Mouse (Mus musculus) myocyte (in vitro differentiated cells): ENCODE measurements around the gene Lmod1. TPM values are rescaled to one million over a fixed set of nuclear protein-coding genes. Genes with fewer than 3 reads are reported as not detected.

Experiments used
- H3K27me3 ChIP-seq: one replicate; pipeline ENCODE4 v1.6.1; 2011; ENCODE audit not compliant: control insufficient read depth, insufficient read depth, insufficient read length
- H3K36me3 ChIP-seq: one replicate; pipeline ENCODE4 v1.6.1; 2011; ENCODE audit not compliant: control insufficient read depth, insufficient read depth
- H3K4me2 ChIP-seq: one replicate; pipeline ENCODE4 v1.6.1; 2011; ENCODE audit warnings: low read depth, control low read depth
- H3K4me3 ChIP-seq: one replicate; pipeline ENCODE4 v1.5.1; 2011; ENCODE audit warnings: mild to moderate bottlenecking, control low read depth, moderate library complexity
- H3K79me2 ChIP-seq: one replicate; pipeline ENCODE4 v1.6.1; 2011; ENCODE audit not compliant: control insufficient read depth, insufficient read depth
- H3ac ChIP-seq: one replicate; pipeline ENCODE4 v1.6.1; 2011; ENCODE audit not compliant: control insufficient read depth, insufficient read length
- CEBPB ChIP-seq: IDR thresholded peaks from 2 replicates; pipeline ENCODE4 v1.6.1; 2011; ENCODE audit warnings: mild to moderate bottlenecking, moderate library complexity; ENCODE audit not compliant: poor library complexity, insufficient read depth, severe bottlenecking
- E2F4 ChIP-seq: IDR thresholded peaks from one replicate; pipeline ENCODE4 v1.6.1; 2011; ENCODE audit warnings: mild to moderate bottlenecking, control low read depth, moderate library complexity; ENCODE audit not compliant: insufficient read depth
- MAX ChIP-seq: IDR thresholded peaks from one replicate; pipeline ENCODE4 v1.6.1; 2011; ENCODE audit warnings: low read depth, mild to moderate bottlenecking, control low read depth
- MYOD1 ChIP-seq, 3 experiments: IDR thresholded peaks; one replicate each; pipeline ENCODE4 v1.6.1; 2011; ENCODE audit warnings: control low read depth in 2 of 3, low read depth in 2 of 3, mild to moderate bottlenecking in 2 of 3, moderate library complexity in 1 of 3; ENCODE audit not compliant: insufficient read length in 2 of 3, control insufficient read depth in 1 of 3
- MYOG ChIP-seq, 3 experiments: IDR thresholded peaks; one replicate each; pipeline ENCODE4 v1.6.1; 2011; ENCODE audit warnings: control low read depth in 2 of 3, low read depth in 2 of 3, mild to moderate bottlenecking in 2 of 3; ENCODE audit not compliant: insufficient read length in 2 of 3, control insufficient read depth in 1 of 3, insufficient read depth in 1 of 3
- POLR2A ChIP-seq: IDR thresholded peaks from one replicate; pipeline ENCODE4 v1.6.1; 2011; ENCODE audit warnings: low read depth, mild to moderate bottlenecking, control low read depth, moderate library complexity; ENCODE audit not compliant: insufficient read length
- POLR2AphosphoS2 ChIP-seq: IDR thresholded peaks from one replicate; pipeline ENCODE4 v1.6.1; 2011; ENCODE audit warnings: low read depth, control low read depth; ENCODE audit not compliant: insufficient read length
- REST ChIP-seq: IDR thresholded peaks from one replicate; pipeline ENCODE4 v1.6.1; 2011; ENCODE audit warnings: mild to moderate bottlenecking, control low read depth, moderate library complexity; ENCODE audit not compliant: insufficient read depth, insufficient read length
- SRF ChIP-seq: IDR thresholded peaks from one replicate; pipeline ENCODE4 v1.6.1; 2011; ENCODE audit warnings: low read depth; ENCODE audit not compliant: control insufficient read depth, insufficient read length
- TCF12 ChIP-seq: IDR thresholded peaks from one replicate; pipeline ENCODE4 v1.6.1; 2011; ENCODE audit warnings: mild to moderate bottlenecking, control low read depth; ENCODE audit not compliant: poor library complexity, insufficient read depth, severe bottlenecking
- TCF3 ChIP-seq: IDR thresholded peaks from one replicate; pipeline ENCODE4 v1.6.1; 2011; ENCODE audit warnings: low read depth, control low read depth; ENCODE audit not compliant: insufficient read length
- USF1 ChIP-seq: IDR thresholded peaks from one replicate; pipeline ENCODE4 v1.6.1; 2011; ENCODE audit warnings: low read depth, mild to moderate bottlenecking, control low read depth, moderate library complexity
- polyA plus RNA-seq: library from polyadenylated mRNA; unstranded; fragments of >200 nt; fragmentation: generic; extraction: Trizol; gene quantifications from one replicate; pipeline ENCODE4 v1.2.1, GENCODE M21; 2012; ENCODE audit warnings: missing spikeins

Lmod1 gene
- polyA plus RNA-seq, 1 experiment = 7.1 TPM

GRCm38 (mm10) chr1:135351953-135352352, 27.3 kb downstream of the Lmod1 start:
- Histone ChIP-seq H3K79me2 (no peaks in the 10 kb centered on the region), H3ac (no peak overlapping the region), H3K4me3 (no peak overlapping the region), H3K4me2 (no peak overlapping the region), H3K27me3 (no peaks in the 10 kb centered on the region), H3K36me3 (no peaks in the 10 kb centered on the region)
- TF ChIP-seq TCF12 = no peak
- no peak for TF ChIP-seq REST
- no peak for TF ChIP-seq POLR2AphosphoS2
- TF ChIP-seq TCF3 = no peak
- no peak for TF ChIP-seq E2F4
- TF ChIP-seq CEBPB = no peak
- no peak for TF ChIP-seq SRF
- no peak for TF ChIP-seq MYOD1 (IDR thresholded peaks at IDR 0.05; ENCODE audit: control insufficient read depth in 1 of 3, insufficient read length in 2 of 3, low read depth in 2 of 3)
- no peak for TF ChIP-seq MYOG (IDR thresholded peaks at IDR 0.05; ENCODE audit: control insufficient read depth in 1 of 3, insufficient read depth in 1 of 3, insufficient read length in 2 of 3, low read depth in 2 of 3)
- no peak for TF ChIP-seq POLR2A
- no peak for TF ChIP-seq USF1
- TF ChIP-seq MAX = no peak

DNA sequence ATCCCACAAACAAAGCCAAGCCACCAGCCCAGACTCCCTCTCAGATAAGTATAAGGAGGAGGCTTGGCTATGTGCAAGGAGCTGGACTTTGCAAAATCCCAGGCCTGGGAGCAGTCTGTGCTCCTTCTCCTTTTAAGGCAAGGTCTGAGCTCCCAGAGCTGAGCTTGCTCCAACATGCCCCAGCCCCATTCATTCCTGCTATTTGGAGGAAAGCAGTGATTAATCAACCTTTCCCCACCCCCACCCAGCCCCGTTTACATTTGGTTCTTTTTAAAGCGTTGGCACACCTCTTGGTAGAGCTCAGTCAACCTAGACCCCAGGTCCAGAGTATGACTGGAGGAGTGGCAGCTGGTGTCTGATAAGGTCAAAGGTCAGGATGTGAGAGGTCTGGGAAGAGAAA, 34.5 kb downstream of the Lmod1 start:
- Histone ChIP-seq H3K4me2 (no peak overlapping the region), H3K79me2 (no peaks in the 10 kb centered on the region), H3ac (no peak overlapping the region), H3K36me3 (no peaks in the 10 kb centered on the region), H3K4me3 (no peak overlapping the region), H3K27me3 (no peaks in the 10 kb centered on the region)
- TF ChIP-seq SRF (peak; percentile 72), POLR2A (no peak), MAX (no peak), MYOD1 (IDR thresholded peaks at IDR 0.05; ENCODE audit: control insufficient read depth in 1 of 3, insufficient read length in 2 of 3, low read depth in 2 of 3) (no peak), CEBPB (no peak), MYOG (IDR thresholded peaks at IDR 0.05; ENCODE audit: control insufficient read depth in 1 of 3, insufficient read depth in 1 of 3, insufficient read length in 2 of 3, low read depth in 2 of 3) (no peak), E2F4 (no peak), TCF12 (no peak), POLR2AphosphoS2 (no peak)

GRCm38 (mm10) chr1:135361491-135361890, 36.9 kb downstream of the Lmod1 start:
- no peak overlapping the region for H3ac ChIP-seq
- no peak overlapping the region for H3K4me3 ChIP-seq
- no peaks in the 10 kb centered on the region for H3K36me3 ChIP-seq
- H3K79me2 ChIP-seq = no peaks in the 10 kb centered on the region
- H3K4me2 ChIP-seq = no peak overlapping the region
- H3K27me3 ChIP-seq = no peaks in the 10 kb centered on the region
- TF ChIP-seq CEBPB = no peak
- no peak for TF ChIP-seq REST
- no peak for TF ChIP-seq SRF
- TF ChIP-seq MAX = no peak
- TF ChIP-seq MYOD1 (IDR thresholded peaks at IDR 0.05; ENCODE audit: control insufficient read depth in 1 of 3, insufficient read length in 2 of 3, low read depth in 2 of 3) = no peak
- TF ChIP-seq POLR2AphosphoS2 = no peak
- no peak for TF ChIP-seq E2F4
- TF ChIP-seq POLR2A = no peak
- no peak for TF ChIP-seq MYOG (IDR thresholded peaks at IDR 0.05; ENCODE audit: control insufficient read depth in 1 of 3, insufficient read depth in 1 of 3, insufficient read length in 2 of 3, low read depth in 2 of 3)
- TF ChIP-seq USF1 = no peak
- TF ChIP-seq TCF3 = no peak
- TF ChIP-seq TCF12 = no peak

DNA sequence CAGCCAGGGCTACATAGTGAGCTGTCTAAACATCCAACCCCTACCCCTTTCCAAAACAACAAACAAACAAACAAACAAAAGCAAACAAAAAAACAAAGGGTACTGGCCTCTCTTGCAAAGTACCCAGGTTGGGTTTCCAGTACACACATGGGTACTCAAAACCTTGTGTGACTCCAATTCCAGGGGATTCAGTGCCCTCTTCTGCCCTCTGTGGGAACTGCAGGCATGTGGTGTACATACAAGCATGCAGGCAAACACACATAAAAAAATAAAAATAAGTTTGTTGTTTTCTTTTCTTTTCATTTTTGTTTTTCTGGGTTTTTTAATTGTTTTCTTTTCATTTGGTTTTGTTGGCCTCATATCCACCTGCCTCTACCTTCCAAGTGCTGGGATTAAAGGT, 37.5 kb downstream of the Lmod1 start:
- H3K4me3 ChIP-seq = no peak overlapping the region
- H3K36me3 ChIP-seq = no peaks in the 10 kb centered on the region
- no peak for TF ChIP-seq MYOD1 (IDR thresholded peaks at IDR 0.05; ENCODE audit: control insufficient read depth in 1 of 3, insufficient read length in 2 of 3, low read depth in 2 of 3)
- no peak for TF ChIP-seq USF1
- TF ChIP-seq TCF12 = no peak
- no peak for TF ChIP-seq POLR2A
- no peak for TF ChIP-seq E2F4
- TF ChIP-seq CEBPB = no peak
- TF ChIP-seq SRF = no peak
- no peak for TF ChIP-seq REST
- TF ChIP-seq MYOG (IDR thresholded peaks at IDR 0.05; ENCODE audit: control insufficient read depth in 1 of 3, insufficient read depth in 1 of 3, insufficient read length in 2 of 3, low read depth in 2 of 3) = no peak
- TF ChIP-seq TCF3 = no peak
- no peak for TF ChIP-seq POLR2AphosphoS2
- TF ChIP-seq MAX = no peak
- no peaks in the 10 kb centered on the region for H3K79me2 ChIP-seq
- no peaks in the 10 kb centered on the region for H3K27me3 ChIP-seq
- H3ac ChIP-seq = no peak overlapping the region
- no peak overlapping the region for H3K4me2 ChIP-seq

DNA sequence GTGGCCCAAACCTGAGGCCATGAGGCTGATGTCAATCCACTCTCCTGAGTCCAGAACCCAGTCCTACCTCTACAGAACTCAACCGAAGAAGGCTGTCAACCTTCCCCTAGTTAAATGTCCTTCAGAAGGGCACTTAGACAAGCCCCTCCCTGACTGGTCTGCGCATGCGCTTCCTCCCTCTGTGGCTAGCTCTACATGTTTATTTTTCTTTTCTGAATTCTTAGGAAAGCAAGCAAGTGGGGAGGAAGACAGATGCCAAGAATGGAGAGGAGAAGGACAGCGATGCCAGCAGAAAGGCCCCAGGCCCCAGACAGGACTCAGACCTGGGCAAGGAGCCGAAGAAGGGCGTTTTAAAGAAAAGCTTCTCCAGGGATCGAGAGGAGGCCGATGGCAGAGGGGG, 38.8 kb downstream of the Lmod1 start:
- TF ChIP-seq MYOD1 (IDR thresholded peaks at IDR 0.05; ENCODE audit: control insufficient read depth in 1 of 3, insufficient read length in 2 of 3, low read depth in 2 of 3) = no peak
- no peak overlapping the region for H3ac ChIP-seq
- H3K4me2 ChIP-seq = no peak overlapping the region
- H3K27me3 ChIP-seq = no peaks in the 10 kb centered on the region
- H3K36me3 ChIP-seq = no peaks in the 10 kb centered on the region
- H3K4me3 ChIP-seq = no peak overlapping the region
- H3K79me2 ChIP-seq = no peaks in the 10 kb centered on the region
